Mouse (Mus musculus): ENCODE measurements around the gene Rpl22. TPM values are rescaled to one million over a fixed set of nuclear protein-coding genes. Genes with fewer than 3 reads are reported as not detected.

Gene Rpl22
- polyA plus RNA-seq, 1 experiment from 2014 or later = 243 TPM

- Histone ChIP-seq H3K27ac (no peak overlapping the region), H3K36me3 (no peaks in the 10 kb centered on the region), H3K9ac (no peak overlapping the region), H3K4me3 (no peak overlapping the region), H3K4me1 (replicated peaks) (peaks cover 28% of the 10 kb centered on the region), H3K27me3 (peaks cover 91% of the 10 kb centered on the region), H3K9me3 (replicated peaks) (no peaks in the 10 kb centered on the region), H3K4me2 (no peak overlapping the region)
- 23% methylated on average over 19 of the region's 19 CpGs for WGBS
- ATAC-seq (replicated peaks; ENCODE audit: insufficient number of reproducible peaks, insufficient read depth, low FRiP score, low read depth) = no peak
Measured at GRCm38 (mm10) chr4:152287317-152288120, 38.0 kb upstream of the Rpl22 start.

GRCm38 (mm10) chr4:152288398-152288945, 37.1 kb upstream of the Rpl22 start:
- Histone ChIP-seq H3K9me3 (replicated peaks) (no peaks in the 10 kb centered on the region), H3K4me3 (no peak overlapping the region), H3K27me3 (peaks cover 91% of the 10 kb centered on the region), H3K9ac (no peak overlapping the region), H3K4me2 (no peak overlapping the region), H3K4me1 (replicated peaks) (peaks cover 19% of the 10 kb centered on the region), H3K36me3 (no peaks in the 10 kb centered on the region), H3K27ac (no peak overlapping the region)
- no peak for ATAC-seq (replicated peaks; ENCODE audit: insufficient number of reproducible peaks, insufficient read depth, low FRiP score, low read depth)
- WGBS = 56% methylated on average over 18 of the region's 18 CpGs

GRCm38 (mm10) chr4:152290385-152290784, 35.2 kb upstream of the Rpl22 start:
- Histone ChIP-seq H3K27me3 (peaks cover 80% of the 10 kb centered on the region), H3K4me2 (peak overlapping the region; percentile 30; the same call in 1 of the 2 replicates), H3K36me3 (no peaks in the 10 kb centered on the region), H3K4me1 (replicated peaks) (peaks cover 19% of the 10 kb centered on the region), H3K9me3 (replicated peaks) (no peaks in the 10 kb centered on the region), H3K4me3 (peak overlapping the region; percentile 24), H3K9ac (no peak overlapping the region), H3K27ac (no peak overlapping the region)
- 1% methylated on average over 39 of the region's 39 CpGs for WGBS
- ATAC-seq (replicated peaks; ENCODE audit: insufficient number of reproducible peaks, insufficient read depth, low FRiP score, low read depth) = no peak

- ATAC-seq (replicated peaks; ENCODE audit: insufficient number of reproducible peaks, insufficient read depth, low FRiP score, low read depth) = no peak
- Histone ChIP-seq H3K9ac (no peak overlapping the region), H3K9me3 (replicated peaks) (no peaks in the 10 kb centered on the region), H3K36me3 (no peaks in the 10 kb centered on the region), H3K4me1 (replicated peaks) (peaks cover 23% of the 10 kb centered on the region), H3K4me2 (no peak overlapping the region), H3K4me3 (no peak overlapping the region; the same call in 1 of the 2 replicates), H3K27me3 (peaks cover 74% of the 10 kb centered on the region), H3K27ac (no peak overlapping the region)
- 26% methylated on average over 11 of the region's 11 CpGs for WGBS
Measured at GRCm38 (mm10) chr4:152290991-152291390, 34.6 kb upstream of the Rpl22 start.

- H3K4me3 ChIP-seq = peak within 1 kb of the TSS; percentile 24
Measured at GRCm38 (mm10) chr4:152291562-152291961, 34.0 kb upstream of the Rpl22 start, which contains the start of gene Hes3. Gene Hes3, minus strand, starts transcription at chr4:152291662.

GRCm38 (mm10) chr4:152292102-152292765, 33.3 kb upstream of the Rpl22 start:
- no peaks in the 10 kb centered on the region for H3K9me3 ChIP-seq (replicated peaks)
- no peak overlapping the region for H3K9ac ChIP-seq
- WGBS = 43% methylated on average over 12 of the region's 12 CpGs
- H3K4me3 ChIP-seq = no peak overlapping the region
- no peak overlapping the region for H3K4me2 ChIP-seq
- ATAC-seq (replicated peaks; ENCODE audit: insufficient number of reproducible peaks, insufficient read depth, low FRiP score, low read depth) = no peak
- peaks cover 62% of the 10 kb centered on the region for H3K27me3 ChIP-seq
- no peaks in the 10 kb centered on the region for H3K36me3 ChIP-seq
- peaks cover 17% of the 10 kb centered on the region for H3K4me1 ChIP-seq (replicated peaks)
- no peak overlapping the region for H3K27ac ChIP-seq

More at GRCm38 (mm10) chr4:152291562-152291961, 34.0 kb upstream of the Rpl22 start, which contains the start of gene Hes3:
- peaks cover 68% of the 10 kb centered on the region for H3K27me3 ChIP-seq
- no peak within 1 kb of the TSS for H3K27ac ChIP-seq
- no peaks in the 10 kb centered on the region for H3K9me3 ChIP-seq (replicated peaks)
- no peaks in the 10 kb centered on the region for H3K36me3 ChIP-seq
- peaks cover 21% of the 10 kb centered on the region for H3K4me1 ChIP-seq (replicated peaks)
- no peak for ATAC-seq (replicated peaks; ENCODE audit: insufficient number of reproducible peaks, insufficient read depth, low FRiP score, low read depth)
- peak within 1 kb of the TSS; percentile 30; the same call in 1 of the 2 replicates for H3K4me2 ChIP-seq
- WGBS = 29% methylated on average over 6 of the region's 6 CpGs
- no peak within 1 kb of the TSS for H3K9ac ChIP-seq

GRCm38 (mm10) chr4:152294188-152294929, 31.2 kb upstream of the Rpl22 start:
- Histone ChIP-seq H3K27me3 (peaks cover 46% of the 10 kb centered on the region), H3K4me2 (no peak overlapping the region), H3K36me3 (no peaks in the 10 kb centered on the region), H3K9ac (no peak overlapping the region), H3K27ac (peak overlapping the region; percentile 24; the same call in 1 of the 2 replicates), H3K4me1 (replicated peaks) (peaks cover 32% of the 10 kb centered on the region), H3K9me3 (replicated peaks) (no peaks in the 10 kb centered on the region), H3K4me3 (no peak overlapping the region)
- WGBS = 48% methylated on average over 10 of the region's 10 CpGs
- ATAC-seq (replicated peaks; ENCODE audit: insufficient number of reproducible peaks, insufficient read depth, low FRiP score, low read depth) = no peak

GRCm38 (mm10) chr4:152295916-152296315, 29.6 kb upstream of the Rpl22 start:
- H3K36me3 ChIP-seq = peaks cover 12% of the 10 kb centered on the region; the same call in 1 of the 2 replicates
- H3K4me2 ChIP-seq = peak overlapping the region; percentile 14; the same call in 1 of the 2 replicates
- no peaks in the 10 kb centered on the region for H3K9me3 ChIP-seq (replicated peaks)
- peak overlapping the region; percentile 43 for H3K27ac ChIP-seq
- no peak for ATAC-seq (replicated peaks; ENCODE audit: insufficient number of reproducible peaks, insufficient read depth, low FRiP score, low read depth)
- no peak overlapping the region for H3K9ac ChIP-seq
- H3K4me3 ChIP-seq = no peak overlapping the region
- peaks cover 26% of the 10 kb centered on the region for H3K4me1 ChIP-seq (replicated peaks)
- 29% methylated on average over 4 of the region's 4 CpGs for WGBS
- peaks cover 32% of the 10 kb centered on the region for H3K27me3 ChIP-seq

GRCm38 (mm10) chr4:152296371-152296770, 29.2 kb upstream of the Rpl22 start:
- ATAC-seq (replicated peaks; ENCODE audit: insufficient number of reproducible peaks, insufficient read depth, low FRiP score, low read depth) = no peak
- H3K27me3 ChIP-seq = peaks cover 27% of the 10 kb centered on the region
- no peaks in the 10 kb centered on the region for H3K9me3 ChIP-seq (replicated peaks)
- H3K9ac ChIP-seq = peak overlapping the region; percentile 63
- 13% methylated on average over 8 of the region's 8 CpGs for WGBS
- peaks cover 26% of the 10 kb centered on the region for H3K4me1 ChIP-seq (replicated peaks)
- peaks cover 12% of the 10 kb centered on the region; the same call in 1 of the 2 replicates for H3K36me3 ChIP-seq
- H3K4me2 ChIP-seq = peak overlapping the region; percentile 74
- H3K27ac ChIP-seq = peak overlapping the region; percentile 84
- peak overlapping the region; percentile 96 for H3K4me3 ChIP-seq

- Histone ChIP-seq H3K4me2 (peak within 1 kb of the TSS; percentile 91), H3K9me3 (replicated peaks) (no peaks in the 10 kb centered on the region), H3K4me3 (peak within 1 kb of the TSS; percentile 96), H3K36me3 (peaks cover 12% of the 10 kb centered on the region; the same call in 1 of the 2 replicates), H3K9ac (peak within 1 kb of the TSS; percentile 97), H3K27ac (peak within 1 kb of the TSS; percentile 84), H3K27me3 (peaks cover 19% of the 10 kb centered on the region), H3K4me1 (replicated peaks) (peaks cover 26% of the 10 kb centered on the region)
- WGBS = under 1% methylated on average over 119 of the region's 119 CpGs
- peak; percentile 98 for ATAC-seq (replicated peaks; ENCODE audit: insufficient number of reproducible peaks, insufficient read depth, low FRiP score, low read depth)
Measured at GRCm38 (mm10) chr4:152296874-152297861, 28.4 kb upstream of the Rpl22 start, which contains the start of gene Icmt. Gene Icmt, plus strand, starts transcription at chr4:152297227.

Measured in heart, embryonic 15.5 days (tissue).